Mouse (Mus musculus) macrophage (primary cell): ENCODE data around the gene Smug1. TPM values are rescaled to one million over a fixed set of nuclear protein-coding genes. Genes with fewer than 3 reads are reported as not detected.

Experiments used
- H3K27ac ChIP-seq: fragments of 350-480 bp; formaldehyde crosslinking; 2 replicates; pipeline ENCODE4 v1.9.0; 2021
- H3K36me3 ChIP-seq: fragments of 350-480 bp; formaldehyde crosslinking; 2 replicates; pipeline ENCODE4 v1.9.0; 2021; ENCODE audit errors: inconsistent target
- H3K4me3 ChIP-seq: fragments of 350-480 bp; formaldehyde crosslinking; 2 replicates; pipeline ENCODE4 v1.9.0; 2021; ENCODE audit errors: inconsistent target
- H3K79me2 ChIP-seq: fragments of 350-480 bp; formaldehyde crosslinking; 2 replicates; pipeline ENCODE4 v1.9.0; 2021; ENCODE audit errors: inconsistent target
- WGBS: methylation state at CpG from one replicate; pipeline ENCODE4 v1.1.7; 2026; ENCODE audit warnings: inconsistent platforms; ENCODE audit not compliant: missing documents; 5-methylcytosine and 5-hydroxymethylcytosine counted together
- polyA plus RNA-seq: library from polyadenylated mRNA; stranded (reverse); fragments of 250-400 nt; gene quantifications from 3 replicates; pipeline ENCODE4 v1.2.4, GENCODE M21; 2018; ENCODE audit warnings: inconsistent platforms

Gene Smug1
- polyA plus RNA-seq, 1 experiment from 2014 or later = 3.2 TPM

- Histone ChIP-seq H3K79me2 (no peaks in the 10 kb centered on the region), H3K4me3 (no peak overlapping the region), H3K36me3 (no peaks in the 10 kb centered on the region), H3K27ac (no peak overlapping the region)
- 50% methylated on average over 19 of the region's 19 CpGs for WGBS
Measured at GRCm38 (mm10) chr15:103185462-103186198, 18.7 kb upstream of the Smug1 start.

DNA sequence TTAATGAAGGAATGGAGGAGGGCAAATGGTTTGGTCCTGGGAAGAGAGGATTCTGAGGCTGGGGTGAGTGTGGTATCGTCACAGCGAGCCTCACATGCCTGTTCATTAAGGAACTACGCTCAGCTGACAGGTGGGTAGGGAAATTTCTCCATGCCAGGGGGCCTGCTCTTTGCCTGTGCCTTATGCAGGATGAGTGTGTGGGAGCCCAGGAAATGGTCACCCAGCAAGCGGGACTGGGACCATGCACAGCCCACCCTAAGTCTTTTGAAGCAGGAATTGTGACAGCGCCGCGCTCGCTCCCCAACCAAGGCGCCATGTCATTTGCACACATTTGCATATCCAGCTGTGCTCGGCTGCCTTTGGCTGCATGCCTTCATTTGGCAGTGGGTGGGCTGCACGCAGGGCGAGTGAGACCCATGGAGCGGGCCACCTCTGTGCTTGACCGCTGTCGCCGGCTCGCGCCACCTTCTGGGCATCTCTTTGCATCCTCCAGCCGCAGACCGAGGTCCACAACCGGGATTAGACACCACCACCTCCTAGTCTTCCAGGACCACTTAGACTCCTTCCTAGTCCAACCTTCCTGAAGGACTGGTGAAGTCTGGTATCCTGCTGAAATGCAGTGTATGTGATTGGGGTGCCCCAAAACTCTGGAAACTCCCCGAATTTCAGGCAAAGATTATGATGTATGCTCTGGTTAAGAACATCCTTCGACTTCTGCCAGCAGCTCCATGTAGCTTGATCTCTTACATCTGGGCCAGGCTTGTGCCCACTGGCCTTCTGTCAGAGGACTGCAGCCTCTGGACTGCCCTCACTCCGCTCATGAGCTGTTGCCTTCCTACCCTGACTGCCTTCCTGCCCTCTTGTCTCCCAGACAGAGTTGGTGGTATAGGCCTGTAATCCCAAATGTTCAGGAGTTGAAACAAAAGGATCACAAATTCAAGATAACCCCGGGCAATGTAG lies 17.0 kb upstream of the Smug1 start:
- Histone ChIP-seq H3K36me3 (no peaks in the 10 kb centered on the region), H3K4me3 (no peak overlapping the region), H3K79me2 (no peaks in the 10 kb centered on the region), H3K27ac (no peak overlapping the region)
- WGBS = 34% methylated on average over 25 of the region's 25 CpGs

- WGBS = 4% methylated on average over 21 of the region's 21 CpGs
- H3K36me3 ChIP-seq = no peaks in the 10 kb centered on the region
- H3K79me2 ChIP-seq = no peaks in the 10 kb centered on the region
- no peak overlapping the region for H3K4me3 ChIP-seq
- H3K27ac ChIP-seq = no peak overlapping the region
Measured at GRCm38 (mm10) chr15:103183135-103183534, 16.2 kb upstream of the Smug1 start.

GRCm38 (mm10) chr15:103182166-103182790 lies 15.4 kb upstream of the Smug1 start:
- no peaks in the 10 kb centered on the region for H3K36me3 ChIP-seq
- no peak overlapping the region for H3K27ac ChIP-seq
- H3K79me2 ChIP-seq = no peaks in the 10 kb centered on the region
- WGBS = 1% methylated on average over 42 of the region's 48 CpGs
- no peak overlapping the region for H3K4me3 ChIP-seq

GRCm38 (mm10) chr15:103180406-103180805 lies 13.5 kb upstream of the Smug1 start:
- Histone ChIP-seq H3K27ac (no peak overlapping the region), H3K79me2 (no peaks in the 10 kb centered on the region), H3K36me3 (no peaks in the 10 kb centered on the region), H3K4me3 (no peak overlapping the region)

DNA sequence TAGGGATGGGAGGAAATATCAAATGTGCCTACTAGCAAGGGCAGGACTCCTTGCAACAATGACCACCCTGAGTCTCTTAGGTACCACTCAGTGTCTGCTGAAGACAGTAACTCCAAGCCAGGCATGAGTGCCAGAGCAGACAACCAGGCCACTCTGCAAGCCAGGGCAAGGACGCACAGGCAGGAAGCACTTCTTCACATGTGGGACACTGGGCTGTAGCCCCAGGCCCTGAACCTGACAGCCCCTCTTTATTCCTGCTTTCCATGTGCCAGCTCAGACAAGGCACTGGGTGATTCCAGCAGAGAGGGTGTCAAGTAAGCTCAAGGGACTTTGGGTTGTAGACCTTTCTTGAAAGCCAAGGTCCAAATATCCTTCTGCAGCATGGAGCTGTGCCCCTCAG lies 11.9 kb upstream of the Smug1 start:
- WGBS = 100% methylated on average over 1 of the region's 1 CpGs
- Histone ChIP-seq H3K4me3 (no peak overlapping the region), H3K27ac (no peak overlapping the region), H3K36me3 (no peaks in the 10 kb centered on the region), H3K79me2 (no peaks in the 10 kb centered on the region)

DNA sequence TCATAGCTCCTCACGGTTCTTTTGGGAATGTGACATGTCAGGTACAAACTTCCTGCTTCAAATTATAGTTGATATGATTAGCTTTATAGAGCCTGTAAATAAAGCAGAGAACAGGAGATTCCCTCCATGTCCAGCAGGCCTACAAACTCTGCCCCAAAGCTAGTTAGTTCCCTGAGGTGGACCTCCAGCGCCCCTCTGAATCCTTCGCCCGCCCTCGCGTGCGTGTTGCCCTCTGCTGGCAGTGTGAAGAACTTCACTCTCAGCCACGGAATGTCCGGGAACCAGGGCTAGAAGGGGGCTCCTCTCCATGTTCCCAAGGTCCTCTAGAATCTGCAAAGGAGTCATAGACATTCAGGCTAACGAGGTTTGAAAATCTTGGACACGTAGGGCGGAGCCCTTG lies 11.2 kb upstream of the Smug1 start:
- Histone ChIP-seq H3K36me3 (no peaks in the 10 kb centered on the region), H3K79me2 (no peaks in the 10 kb centered on the region), H3K4me3 (no peak overlapping the region), H3K27ac (no peak overlapping the region)
- 2% methylated on average over 12 of the region's 12 CpGs for WGBS

DNA sequence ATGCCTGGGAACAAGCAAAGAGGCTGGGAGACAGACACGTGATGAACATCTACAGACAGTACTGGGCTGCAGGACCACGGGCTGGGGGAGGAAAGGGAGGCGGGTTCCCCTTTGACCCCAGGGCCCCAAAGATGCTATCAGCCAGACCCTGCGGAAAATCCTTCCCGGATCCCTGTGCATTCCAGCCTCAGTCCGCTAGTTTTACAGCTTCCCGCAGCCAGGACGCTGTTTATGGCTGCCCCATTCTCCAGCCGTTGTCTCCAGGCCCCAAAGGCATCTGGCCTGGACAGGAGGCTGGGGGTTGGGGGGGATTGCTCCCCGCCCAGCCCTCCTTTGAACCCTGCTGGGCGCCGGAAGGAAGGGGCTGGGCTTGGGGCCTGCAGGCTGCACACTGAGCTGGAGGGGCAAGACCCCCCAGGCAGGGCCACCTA lies 10.7 kb upstream of the Smug1 start:
- WGBS = 18% methylated on average over 12 of the region's 12 CpGs
- Histone ChIP-seq H3K4me3 (no peak overlapping the region), H3K27ac (no peak overlapping the region), H3K36me3 (no peaks in the 10 kb centered on the region), H3K79me2 (no peaks in the 10 kb centered on the region)

DNA sequence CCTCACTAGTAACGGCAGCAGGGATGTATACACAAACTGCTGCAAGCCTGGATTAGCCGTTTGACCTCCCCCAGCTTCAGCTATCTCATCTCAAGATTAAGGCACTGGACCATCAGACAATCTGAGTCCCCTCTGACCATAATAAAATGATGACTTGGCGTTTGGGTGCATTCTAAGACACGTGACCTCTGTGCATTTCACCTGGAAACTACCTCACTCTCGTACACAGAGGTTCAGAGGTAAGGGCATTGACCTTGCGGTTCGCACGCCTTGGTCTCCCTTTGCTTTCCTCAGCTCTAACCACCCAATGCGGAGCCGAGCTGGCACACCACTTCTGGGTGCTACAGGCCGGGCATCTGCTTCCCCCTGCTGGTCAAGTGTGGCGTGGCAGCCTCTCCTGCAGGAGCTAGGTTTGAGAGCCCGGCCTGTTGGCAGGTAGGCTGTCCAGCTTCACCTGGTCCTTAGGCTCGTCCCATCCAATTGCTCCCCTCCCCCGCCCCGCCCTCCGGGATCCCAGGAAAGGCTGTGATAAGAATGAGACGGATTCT lies 10.1 kb upstream of the Smug1 start:
- 2% methylated on average over 18 of the region's 18 CpGs for WGBS
- Histone ChIP-seq H3K4me3 (no peak overlapping the region), H3K79me2 (no peaks in the 10 kb centered on the region), H3K36me3 (no peaks in the 10 kb centered on the region), H3K27ac (no peak overlapping the region)

DNA sequence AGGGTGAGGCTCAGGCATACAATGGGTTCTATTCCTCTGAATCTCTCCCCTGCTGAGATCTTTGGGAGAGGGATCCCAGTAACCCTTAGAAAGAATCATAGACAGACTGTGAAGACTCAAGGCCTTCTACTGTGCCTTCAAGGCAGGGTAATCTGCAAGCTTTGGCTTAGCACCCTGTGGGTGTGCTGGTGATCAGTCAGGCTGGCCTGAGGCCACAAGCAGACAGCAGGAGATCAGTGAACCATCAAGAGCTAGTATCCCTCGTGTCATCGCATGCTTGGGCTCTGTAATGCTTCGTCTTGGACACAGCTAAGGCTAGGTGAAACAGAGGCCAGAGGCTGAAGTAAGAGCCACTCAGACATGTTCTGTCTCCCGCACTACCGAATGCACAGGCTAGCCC lies 6.4 kb upstream of the Smug1 start:
- WGBS = 100% methylated on average over 5 of the region's 5 CpGs
- Histone ChIP-seq H3K4me3 (no peak overlapping the region), H3K79me2 (no peaks in the 10 kb centered on the region), H3K27ac (no peak overlapping the region), H3K36me3 (no peaks in the 10 kb centered on the region)

- Histone ChIP-seq H3K27ac (no peak overlapping the region), H3K79me2 (no peaks in the 10 kb centered on the region), H3K36me3 (no peaks in the 10 kb centered on the region), H3K4me3 (no peak overlapping the region)
- 9% methylated on average over 10 of the region's 10 CpGs for WGBS
Measured at GRCm38 (mm10) chr15:103172537-103172936, 5.6 kb upstream of the Smug1 start.

DNA sequence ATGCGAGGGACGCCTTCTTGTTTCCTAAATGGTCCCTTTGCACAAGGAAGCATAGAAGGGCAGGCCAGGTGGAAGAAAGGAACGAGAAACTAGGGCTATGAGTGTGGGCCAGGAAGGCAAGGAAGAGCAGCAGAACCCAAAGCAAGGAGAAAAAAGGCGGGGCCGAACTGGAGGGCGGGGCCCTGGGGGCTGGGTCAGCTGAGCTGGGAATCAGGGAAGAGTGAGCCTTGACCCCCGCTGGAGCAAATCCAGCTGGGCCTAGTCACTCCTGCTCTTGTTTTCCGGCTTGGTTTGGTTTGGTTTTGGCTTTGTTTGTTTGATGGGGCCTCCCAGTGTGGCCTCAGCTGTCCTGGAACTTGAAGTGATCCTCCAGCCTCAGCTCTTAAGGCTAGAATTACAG lies 4.4 kb upstream of the Smug1 start:
- H3K4me3 ChIP-seq = no peak overlapping the region
- no peaks in the 10 kb centered on the region for H3K79me2 ChIP-seq
- H3K36me3 ChIP-seq = no peaks in the 10 kb centered on the region
- H3K27ac ChIP-seq = no peak overlapping the region
- WGBS = 36% methylated on average over 8 of the region's 8 CpGs

DNA sequence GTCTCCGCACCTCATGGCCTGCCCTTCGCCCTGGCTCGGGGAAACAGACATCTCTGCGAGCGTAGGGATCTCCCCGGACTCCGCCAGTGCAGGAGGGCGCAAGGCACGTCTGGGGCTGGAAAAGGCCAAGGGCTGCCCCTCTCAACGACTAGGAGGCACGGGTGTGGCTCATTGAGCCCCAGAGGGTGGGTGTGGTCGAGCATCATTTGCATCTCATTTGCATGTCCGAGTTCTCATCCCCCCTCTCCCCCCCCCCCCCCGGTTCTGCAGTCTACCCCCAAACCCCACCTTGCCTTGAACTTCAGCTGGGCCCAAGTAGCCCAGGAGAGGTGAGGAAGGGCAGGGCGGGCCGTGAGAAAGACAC lies 3.4 kb upstream of the Smug1 start:
- H3K36me3 ChIP-seq = no peaks in the 10 kb centered on the region
- 23% methylated on average over 13 of the region's 16 CpGs for WGBS
- no peak overlapping the region for H3K27ac ChIP-seq
- H3K4me3 ChIP-seq = no peak overlapping the region
- H3K79me2 ChIP-seq = no peaks in the 10 kb centered on the region

GRCm38 (mm10) chr15:103169612-103170315 lies 2.9 kb upstream of the Smug1 start:
- Histone ChIP-seq H3K36me3 (no peaks in the 10 kb centered on the region), H3K4me3 (no peak overlapping the region), H3K27ac (no peak overlapping the region), H3K79me2 (no peaks in the 10 kb centered on the region)
- 25% methylated on average over 26 of the region's 26 CpGs for WGBS
